Mouse (Mus musculus): ENCODE measurements around the gene 4930535I16Rik. TPM values are rescaled to one million over a fixed set of nuclear protein-coding genes. Genes with fewer than 3 reads are reported as not detected.

Gene 4930535I16Rik
- total RNA-seq (2023): 1.7 TPM in 1 of 2 replicates, not detected in the other

GRCm38 (mm10) chr4:123917548-123918140 is at the start of gene 4930535I16Rik:
TSS of gene 4930535I16Rik (minus strand) at chr4:123918022.

GRCm38 (mm10) chr4:123916748-123917547 is 874 bp downstream of the 4930535I16Rik start, which contains the start of gene Rragc:
TSS of gene Rragc (plus strand) at chr4:123917446.

GRCm38 (mm10) chr4:123904333-123905125 is 13.3 kb downstream of the 4930535I16Rik start, which contains the start of gene Mycbp:
TSS of gene Mycbp (plus strand) at chr4:123904832.

Other genes with a start within 250 kb of the 4930535I16Rik start
- gene Macf1, start 233.7 kb downstream of the 4930535I16Rik start, total RNA-seq (2023): 158 and 196 TPM in 2 replicates
- 25.7 and 34.0 TPM in 2 replicates for gene Ndufs5, start 199.8 kb downstream of the 4930535I16Rik start, total RNA-seq (2023)
- 62.0 and 69.2 TPM in 2 replicates for gene Akirin1, start 167.7 kb downstream of the 4930535I16Rik start, total RNA-seq (2023)
- gene Rhbdl2, start 130.1 kb downstream of the 4930535I16Rik start, total RNA-seq (2023): not detected in 2 replicates
- not detected in 2 replicates for gene 4933427I04Rik, start 58.3 kb downstream of the 4930535I16Rik start, total RNA-seq (2023)
- 6.2 and 8.0 TPM in 2 replicates for gene Mycbp, start 13.2 kb downstream of the 4930535I16Rik start, total RNA-seq (2023)
- 61.1 and 63.0 TPM in 2 replicates for gene Rragc, start 576 bp downstream of the 4930535I16Rik start, total RNA-seq (2023)

Data from neutrophil, adult 65 days (primary cell).